Mouse (Mus musculus): ENCODE data around the gene Cog7.

DNA sequence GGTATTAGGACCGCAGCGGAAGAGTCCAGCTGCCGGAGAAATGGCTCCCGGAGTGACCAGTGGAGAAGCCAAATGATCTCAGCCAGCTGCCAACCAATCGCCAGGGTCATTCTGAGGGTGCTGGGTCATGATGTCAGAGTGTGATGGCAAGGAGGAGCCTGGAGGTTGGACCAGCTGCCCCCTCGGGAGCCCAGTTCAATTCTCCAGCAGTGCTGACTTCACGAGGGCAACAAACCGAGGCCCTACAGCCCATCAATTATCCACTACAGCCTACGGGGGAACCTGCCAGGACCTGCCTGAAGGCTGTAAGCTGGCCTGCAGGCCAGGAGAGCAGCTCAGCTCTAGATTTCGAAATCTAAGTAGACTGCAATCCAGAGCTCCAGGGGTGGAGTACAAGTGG, 34.2 kb upstream of the Cog7 start:
- TF ChIP-seq CTCF (IDR thresholded peaks at IDR 0.05; ENCODE audit: borderline replicate concordance, insufficient read depth, low read length) (no peak), POLR2A (IDR thresholded peaks at IDR 0.05; ENCODE audit: low read depth, low read length) (no peak)
